Mouse (Mus musculus): ENCODE measurements around the gene Smarcc1. TPM values are rescaled to one million over a fixed set of nuclear protein-coding genes. Genes with fewer than 3 reads are reported as not detected.
A peak's percentile ranks its signal among the peaks of the same experiment; 100 is the strongest.

Gene Smarcc1
- total RNA-seq, 2 experiments from 2014 or later, result 71.5 to 75.7 TPM

- intact Hi-C loops (cut with DNase I), result no loop called here
- no peak for DNase-seq (ENCODE audit: low spot score in 2 of 2)
Observed at GRCm38 (mm10) chr9:110259118-110259517, 141.6 kb downstream of the Smarcc1 start.

- intact Hi-C loops (cut with DNase I), result no loop called here
- no peak for DNase-seq (ENCODE audit: low spot score in 2 of 2)
Observed at GRCm38 (mm10) chr9:110263181-110263580, 145.7 kb downstream of the Smarcc1 start.

GRCm38 (mm10) chr9:110264991-110265390, 147.5 kb downstream of the Smarcc1 start:
- intact Hi-C loops (cut with DNase I), result no loop called here

GRCm38 (mm10) chr9:110268416-110268815, 150.9 kb downstream of the Smarcc1 start:
- DNase-seq (ENCODE audit: low spot score in 2 of 2), result no peak
- intact Hi-C loops (cut with DNase I), result no loop called here

More at GRCm38 (mm10) chr9:110264991-110265390, 147.5 kb downstream of the Smarcc1 start:
- DNase-seq (ENCODE audit: low spot score in 2 of 2), result no peak

GRCm38 (mm10) chr9:110272330-110272729, 154.8 kb downstream of the Smarcc1 start:
- intact Hi-C loops (cut with DNase I), result loop anchor here (1.0 kb wide), 1 partner anchor 99 kb away; no protein-coding TSS in a partner anchor
- DNase-seq (ENCODE audit: low spot score in 2 of 2), result no peak

GRCm38 (mm10) chr9:110273507-110273906, 156.0 kb downstream of the Smarcc1 start:
- DNase-seq (ENCODE audit: low spot score in 2 of 2), result no peak
- intact Hi-C loops (cut with DNase I), result no loop called here

GRCm38 (mm10) chr9:110275882-110276281, 158.4 kb downstream of the Smarcc1 start:
- intact Hi-C loops (cut with DNase I), result no loop called here

GRCm38 (mm10) chr9:110277431-110277881, 159.9 kb downstream of the Smarcc1 start:
- intact Hi-C loops (cut with DNase I), result no loop called here
- peak; percentile 52 to 78 for DNase-seq (ENCODE audit: low spot score in 2 of 2)

More at GRCm38 (mm10) chr9:110275882-110276281, 158.4 kb downstream of the Smarcc1 start:
- DNase-seq (ENCODE audit: low spot score in 2 of 2), result no peak

GRCm38 (mm10) chr9:110284075-110284697, 166.7 kb downstream of the Smarcc1 start:
- DNase-seq (ENCODE audit: low spot score in 2 of 2), result peak in 1 of 2 experiments; percentile 64

GRCm38 (mm10) chr9:110287321-110287924, 169.9 kb downstream of the Smarcc1 start:
- intact Hi-C loops (cut with DNase I), result loop anchor here (2.0 kb wide), 1 partner anchor 37 kb away; no protein-coding TSS in a partner anchor

More at GRCm38 (mm10) chr9:110284075-110284697, 166.7 kb downstream of the Smarcc1 start:
- intact Hi-C loops (cut with DNase I), result no loop called here

More at GRCm38 (mm10) chr9:110287321-110287924, 169.9 kb downstream of the Smarcc1 start:
- DNase-seq (ENCODE audit: low spot score in 2 of 2), result peak in 1 of 2 experiments; percentile 80

Small RNA genes within 50 kb of the gene (microRNA-seq; reads per million reads assigned to microRNA genes)
- gene Mir6236, result 49.0 to 70.1 reads per million in 2 experiments

Other genes with a start within 250 kb of the Smarcc1 start
- 1 to 10 TPM; 3.9 to 4.0 TPM for gene Cdc25a, start 242.1 kb upstream of the Smarcc1 start, total RNA-seq (2021)
- 100 to 1,000 TPM; 350 to 364 TPM for gene Map4, start 186.2 kb upstream of the Smarcc1 start, total RNA-seq (2021)
- gene Dhx30, start 122 bp downstream of the Smarcc1 start, total RNA-seq (2021), result 100 to 1,000 TPM; 153 to 164 TPM
- 100 to 1,000 TPM; 376 to 397 TPM for gene Cspg5, start 126.1 kb downstream of the Smarcc1 start, total RNA-seq (2021)
- gene Elp6, start 187.5 kb downstream of the Smarcc1 start, total RNA-seq (2021), result 10 to 100 TPM; 12.7 to 13.3 TPM
- 10 to 100 TPM; 87.6 to 95.2 TPM for gene Scap, start 215.6 kb downstream of the Smarcc1 start, total RNA-seq (2021)

Data from left cerebral cortex, postnatal 25 days (tissue).